Mouse (Mus musculus) heart, embryonic 11.5 days (tissue): ENCODE measurements at regions not wholly inside any gene's neighbourhood (a gene's known extent, or its start where the extent isn't known, plus 50 kb on each side); places are given as distances from the start of the nearest gene placed in this dataset.

ENCODE experiments used
- ATAC-seq: fragments of 200-750 bp; cut with Nextera tagmentation; replicated peaks from 2 replicates; pipeline ENCODE4 v1.8.0; 2017; ENCODE audit warnings: moderate library complexity; ENCODE audit not compliant: insufficient number of reproducible peaks, low FRiP score, low TSS enrichment
- H3K27ac ChIP-seq: fragments of 300-500 bp; sonication (generic); 2 replicates; pipeline ENCODE4 v1.5.1; 2014; ENCODE audit warnings: mild to moderate bottlenecking, low read depth, low read length
- H3K27me3 ChIP-seq: fragments of 300-500 bp; sonication (generic); 2 replicates; pipeline ENCODE4 v1.6.1; 2014; ENCODE audit warnings: mild to moderate bottlenecking, low read length, mixed read lengths; ENCODE audit not compliant: control insufficient read depth, insufficient read depth
- H3K36me3 ChIP-seq: fragments of 300-500 bp; sonication (generic); 2 replicates; pipeline ENCODE4 v1.6.1; 2014; ENCODE audit warnings: mild to moderate bottlenecking, low read length, moderate library complexity, mixed read lengths; ENCODE audit not compliant: control insufficient read depth, insufficient read depth
- H3K4me1 ChIP-seq: fragments of 300-500 bp; sonication (generic); 2 replicates; pipeline ENCODE4 v1.6.1; 2014; ENCODE audit warnings: low read length; ENCODE audit not compliant: control insufficient read depth, insufficient read depth
- H3K4me2 ChIP-seq: fragments of 300-500 bp; sonication (generic); 2 replicates; pipeline ENCODE4 v1.6.1; 2014; ENCODE audit warnings: mild to moderate bottlenecking, moderate library complexity
- H3K4me3 ChIP-seq: fragments of 300-500 bp; sonication (generic); 2 replicates; pipeline ENCODE4 v1.5.1; 2014; ENCODE audit warnings: low read depth, low read length
- H3K9ac ChIP-seq: fragments of 300-500 bp; sonication (generic); 2 replicates; pipeline ENCODE4 v1.6.1; 2014; ENCODE audit warnings: mild to moderate bottlenecking, low read depth, low read length, moderate library complexity
- H3K9me3 ChIP-seq: fragments of 300-500 bp; sonication (generic); replicated peaks from 2 replicates; pipeline ENCODE4 v1.6.1; 2016; ENCODE audit warnings: low read length; ENCODE audit not compliant: control insufficient read depth
- WGBS: fragments of 180-500 bp; shearing (Covaris S2); extraction: QIAGEN DNeasy Blood & Tissue Kit; methylation state at CpG from one replicate; pipeline ENCODE4 v1.1.7; 2014; ENCODE audit not compliant: insufficient replicate concordance; 5-methylcytosine and 5-hydroxymethylcytosine counted together

- Histone ChIP-seq H3K36me3 (no peaks in the 10 kb centered on the region), H3K27ac (no peak overlapping the region), H3K9me3 (no peaks in the 10 kb centered on the region), H3K9ac (no peak overlapping the region), H3K4me3 (no peak overlapping the region), H3K4me1 (no peaks in the 10 kb centered on the region), H3K27me3 (no peaks in the 10 kb centered on the region), H3K4me2 (no peak overlapping the region)
- ATAC-seq: no peak
- WGBS: 72% methylated on average over 2 of the region's 2 CpGs
Measured at GRCm38 (mm10) chr6:103959002-103959401, 448.6 kb downstream of the Chl1 start.

GRCm38 (mm10) chr6:103967811-103968420 is 457.5 kb downstream of the Chl1 start:
- Histone ChIP-seq H3K9me3 (no peaks in the 10 kb centered on the region), H3K9ac (no peak overlapping the region), H3K27ac (no peak overlapping the region), H3K4me2 (no peak overlapping the region), H3K27me3 (no peaks in the 10 kb centered on the region), H3K4me3 (no peak overlapping the region), H3K4me1 (no peaks in the 10 kb centered on the region), H3K36me3 (no peaks in the 10 kb centered on the region)
- no peak for ATAC-seq
- WGBS: 89% methylated on average over 1 of the region's 1 CpGs

- 81% methylated on average over 1 of the region's 1 CpGs for WGBS
Measured at GRCm38 (mm10) chr6:103999186-103999585, 488.8 kb downstream of the Chl1 start.

GRCm38 (mm10) chr6:104028439-104029091 is 464.0 kb upstream of the Cntn6 start:
- H3K4me1 ChIP-seq: no peaks in the 10 kb centered on the region
- H3K36me3 ChIP-seq: no peaks in the 10 kb centered on the region
- H3K27ac ChIP-seq: no peak overlapping the region
- WGBS: 12% methylated on average over 9 of the region's 9 CpGs
- H3K9me3 ChIP-seq: no peaks in the 10 kb centered on the region
- H3K4me3 ChIP-seq: no peak overlapping the region
- no peak overlapping the region for H3K4me2 ChIP-seq
- H3K9ac ChIP-seq: no peak overlapping the region
- ATAC-seq: no peak
- H3K27me3 ChIP-seq: no peaks in the 10 kb centered on the region

More at GRCm38 (mm10) chr6:103999186-103999585, 488.8 kb downstream of the Chl1 start:
- Histone ChIP-seq H3K4me3 (no peak overlapping the region), H3K4me2 (no peak overlapping the region), H3K36me3 (no peaks in the 10 kb centered on the region), H3K27ac (no peak overlapping the region), H3K9ac (no peak overlapping the region), H3K9me3 (no peaks in the 10 kb centered on the region), H3K27me3 (no peaks in the 10 kb centered on the region), H3K4me1 (no peaks in the 10 kb centered on the region)
- ATAC-seq: no peak

GRCm38 (mm10) chr6:104038853-104039252 is 453.7 kb upstream of the Cntn6 start:
- H3K27ac ChIP-seq: no peak overlapping the region
- no peaks in the 10 kb centered on the region for H3K27me3 ChIP-seq
- no peak overlapping the region for H3K4me2 ChIP-seq
- H3K9ac ChIP-seq: no peak overlapping the region
- H3K4me1 ChIP-seq: no peaks in the 10 kb centered on the region
- no peaks in the 10 kb centered on the region for H3K9me3 ChIP-seq
- H3K4me3 ChIP-seq: no peak overlapping the region
- ATAC-seq: no peak
- no peaks in the 10 kb centered on the region for H3K36me3 ChIP-seq

GRCm38 (mm10) chr6:104040450-104040849 is 452.1 kb upstream of the Cntn6 start:
- no peak overlapping the region for H3K27ac ChIP-seq
- no peaks in the 10 kb centered on the region for H3K9me3 ChIP-seq
- no peak for ATAC-seq
- H3K36me3 ChIP-seq: no peaks in the 10 kb centered on the region
- H3K4me2 ChIP-seq: no peak overlapping the region
- H3K4me1 ChIP-seq: no peaks in the 10 kb centered on the region
- no peak overlapping the region for H3K4me3 ChIP-seq
- no peaks in the 10 kb centered on the region for H3K27me3 ChIP-seq
- H3K9ac ChIP-seq: no peak overlapping the region
- WGBS: 76% methylated on average over 2 of the region's 2 CpGs

GRCm38 (mm10) chr6:104055996-104056395 is 436.6 kb upstream of the Cntn6 start:
- Histone ChIP-seq H3K4me2 (no peak overlapping the region), H3K36me3 (no peaks in the 10 kb centered on the region), H3K9ac (no peak overlapping the region), H3K4me3 (no peak overlapping the region), H3K9me3 (no peaks in the 10 kb centered on the region), H3K27me3 (no peaks in the 10 kb centered on the region), H3K27ac (no peak overlapping the region), H3K4me1 (no peaks in the 10 kb centered on the region)
- 89% methylated on average over 1 of the region's 1 CpGs for WGBS
- no peak for ATAC-seq

- H3K9ac ChIP-seq: no peak overlapping the region
- no peak overlapping the region for H3K4me3 ChIP-seq
- H3K9me3 ChIP-seq: no peaks in the 10 kb centered on the region
- no peak overlapping the region for H3K27ac ChIP-seq
- no peak overlapping the region for H3K4me2 ChIP-seq
- no peaks in the 10 kb centered on the region for H3K27me3 ChIP-seq
- no peak for ATAC-seq
- H3K4me1 ChIP-seq: no peaks in the 10 kb centered on the region
- H3K36me3 ChIP-seq: no peaks in the 10 kb centered on the region
Measured at GRCm38 (mm10) chr6:104061692-104062263, 430.8 kb upstream of the Cntn6 start.

- no peaks in the 10 kb centered on the region for H3K9me3 ChIP-seq
- H3K4me3 ChIP-seq: no peak overlapping the region
- WGBS: 78% methylated on average over 3 of the region's 3 CpGs
- H3K27me3 ChIP-seq: no peaks in the 10 kb centered on the region
- no peak overlapping the region for H3K27ac ChIP-seq
- no peak overlapping the region for H3K9ac ChIP-seq
- no peaks in the 10 kb centered on the region for H3K36me3 ChIP-seq
- no peak overlapping the region for H3K4me2 ChIP-seq
- ATAC-seq: no peak
- H3K4me1 ChIP-seq: no peaks in the 10 kb centered on the region
Measured at GRCm38 (mm10) chr6:104080581-104080980, 412.0 kb upstream of the Cntn6 start.
